Mouse (Mus musculus) limb, embryonic 14.5 days (tissue): Measurements from ENCODE around the gene Higd1a. TPM values are rescaled to one million over a fixed set of nuclear protein-coding genes. Genes with fewer than 3 reads are reported as not detected.

Experiments used
- ATAC-seq: fragments of 200-750 bp; cut with Nextera tagmentation; 2 replicates; pipeline ENCODE4 v1.8.0; 2017; ENCODE audit warnings: low read depth, moderate number of reproducible peaks, moderate TSS enrichment; ENCODE audit not compliant: low FRiP score
- DNase-seq: peaks from one replicate; pipeline ENCODE4 v3.0.0-alpha.2; 2015; ENCODE audit warnings: low spot score
- H3K27ac ChIP-seq: fragments of 300-500 bp; sonication (generic); replicated peaks from 2 replicates; pipeline ENCODE4 v1.5.1; 2014; ENCODE audit warnings: low read depth, mild to moderate bottlenecking, low read length, moderate library complexity, mixed read lengths
- H3K27me3 ChIP-seq: fragments of 300-500 bp; sonication (generic); 2 replicates; pipeline ENCODE4 v1.6.1; 2014; ENCODE audit warnings: low read length, mixed read lengths; ENCODE audit not compliant: control insufficient read depth, insufficient read depth
- H3K36me3 ChIP-seq: fragments of 300-500 bp; sonication (generic); 2 replicates; pipeline ENCODE4 v1.6.1; 2014; ENCODE audit warnings: mild to moderate bottlenecking, low read length, moderate library complexity, mixed read lengths; ENCODE audit not compliant: control insufficient read depth, insufficient read depth
- H3K4me1 ChIP-seq: fragments of 300-500 bp; sonication (generic); 2 replicates; pipeline ENCODE4 v1.6.1; 2014; ENCODE audit warnings: antibody characterized with exemption, low read length, mixed read lengths; ENCODE audit not compliant: control insufficient read depth, insufficient read depth
- H3K4me2 ChIP-seq: fragments of 300-500 bp; sonication (generic); replicated peaks from 2 replicates; pipeline ENCODE4 v1.6.1; 2014; ENCODE audit warnings: low read depth, mild to moderate bottlenecking, low read length, moderate library complexity; ENCODE audit not compliant: severe bottlenecking
- H3K4me3 ChIP-seq: fragments of 300-500 bp; sonication (generic); replicated peaks from 2 replicates; pipeline ENCODE4 v1.5.1; 2014; ENCODE audit warnings: low read length
- H3K9ac ChIP-seq: fragments of 300-500 bp; sonication (generic); 2 replicates; pipeline ENCODE4 v1.6.1; 2014; ENCODE audit warnings: mild to moderate bottlenecking, low read depth, low read length, moderate library complexity; ENCODE audit not compliant: severe bottlenecking
- H3K9me3 ChIP-seq: fragments of 300-500 bp; sonication (generic); 2 replicates; pipeline ENCODE4 v1.6.1; 2016; ENCODE audit warnings: low read length; ENCODE audit not compliant: control insufficient read depth
- POLR2A ChIP-seq: fragments of 200-500 bp; IDR thresholded peaks from 2 replicates; pipeline ENCODE4 v1.8.0; 2012; ENCODE audit warnings: inconsistent platforms, mild to moderate bottlenecking, moderate library complexity, borderline replicate concordance; ENCODE audit not compliant: insufficient read depth, insufficient read length; ENCODE audit errors: extremely low read depth
- WGBS: fragments of 180-500 bp; shearing (Covaris S2); extraction: QIAGEN DNeasy Blood & Tissue Kit; methylation state at CpG from one replicate; pipeline ENCODE4 v1.1.7; 2014; 5-methylcytosine and 5-hydroxymethylcytosine counted together
- polyA plus RNA-seq, 2 experiments: library from polyadenylated mRNA; depleted of rRNA in 1 of 2; stranded (reverse) in 1 of 2; unstranded in 1 of 2; fragments of >200 nt; fragmentation: Nextera tagmentation in 1 of 2; extraction: Ambion mirVana in 1 of 2; gene quantifications; 2 replicates each; pipeline versions ENCODE4 v1.2.1 to v1.2.3; 2012 to 2014

Higd1a gene
- polyA plus RNA-seq (2012; rRNA removed) = 50.6 and 71.0 TPM in 2 replicates
- 213 and 235 TPM in 2 replicates for polyA plus RNA-seq (2014; fragmentation: Nextera tagmentation; extraction: Ambion mirVana)

- TF ChIP-seq POLR2A = no peak
- WGBS = 28% methylated on average over 6 of the region's 6 CpGs
- no peak for DNase-seq
Observed at GRCm38 (mm10) chr9:121858153-121858488, at the start of gene Higd1a. TSS of gene Higd1a (minus strand) at chr9:121858362.

GRCm38 (mm10) chr9:121907356-121908070, 49.4 kb upstream of the Higd1a start:
- H3K36me3 ChIP-seq = no peaks in the 10 kb centered on the region
- H3K4me3 ChIP-seq = no peak overlapping the region
- H3K4me1 ChIP-seq = no peaks in the 10 kb centered on the region
- 73% methylated on average over 10 of the region's 10 CpGs for WGBS
- TF ChIP-seq POLR2A = no peak
- no peak for ATAC-seq
- DNase-seq = no peak
- no peak overlapping the region for H3K27ac ChIP-seq
- H3K9me3 ChIP-seq = no peaks in the 10 kb centered on the region
- H3K9ac ChIP-seq = no peak overlapping the region
- no peak overlapping the region for H3K4me2 ChIP-seq
- H3K27me3 ChIP-seq = no peaks in the 10 kb centered on the region

More at GRCm38 (mm10) chr9:121858153-121858488, at the start of gene Higd1a:
- ATAC-seq = no peak
- Histone ChIP-seq H3K4me2 (peak within 1 kb of the TSS; percentile 86), H3K9ac (peak within 1 kb of the TSS; percentile 76), H3K9me3 (no peaks in the 10 kb centered on the region), H3K27me3 (no peaks in the 10 kb centered on the region), H3K36me3 (no peaks in the 10 kb centered on the region), H3K27ac (peak within 1 kb of the TSS; percentile 93), H3K4me1 (0 out of 2 replicates have a peak, but pooled peaks cover 3% of the 10 kb centered on the region), H3K4me3 (peak within 1 kb of the TSS; percentile 71)

- Histone ChIP-seq H3K27me3 (no peaks in the 10 kb centered on the region), H3K9me3 (no peaks in the 10 kb centered on the region), H3K4me3 (no peak overlapping the region), H3K4me2 (no peak overlapping the region), H3K4me1 (no peaks in the 10 kb centered on the region), H3K9ac (no peak overlapping the region), H3K27ac (no peak overlapping the region), H3K36me3 (no peaks in the 10 kb centered on the region)
- WGBS = 84% methylated on average over 5 of the region's 5 CpGs
- no peak for TF ChIP-seq POLR2A
- no peak for DNase-seq
- ATAC-seq = no peak
Observed at GRCm38 (mm10) chr9:121906456-121906855, 48.3 kb upstream of the Higd1a start.

GRCm38 (mm10) chr9:121905556-121906185, 47.5 kb upstream of the Higd1a start:
- Histone ChIP-seq H3K4me1 (no peaks in the 10 kb centered on the region), H3K4me3 (no peak overlapping the region), H3K36me3 (no peaks in the 10 kb centered on the region), H3K27me3 (no peaks in the 10 kb centered on the region), H3K4me2 (no peak overlapping the region), H3K9ac (no peak overlapping the region), H3K27ac (no peak overlapping the region), H3K9me3 (no peaks in the 10 kb centered on the region)
- no peak for TF ChIP-seq POLR2A
- WGBS = 82% methylated on average over 4 of the region's 4 CpGs
- DNase-seq (no peak), ATAC-seq (no peak)

GRCm38 (mm10) chr9:121904946-121905345, 46.8 kb upstream of the Higd1a start:
- 89% methylated on average over 7 of the region's 7 CpGs for WGBS
- H3K27ac ChIP-seq = no peak overlapping the region
- no peak overlapping the region for H3K4me3 ChIP-seq
- no peak for ATAC-seq
- H3K36me3 ChIP-seq = no peaks in the 10 kb centered on the region
- H3K4me1 ChIP-seq = no peaks in the 10 kb centered on the region
- no peak overlapping the region for H3K9ac ChIP-seq
- no peaks in the 10 kb centered on the region for H3K9me3 ChIP-seq
- H3K27me3 ChIP-seq = no peaks in the 10 kb centered on the region
- no peak for DNase-seq
- no peak overlapping the region for H3K4me2 ChIP-seq
- no peak for TF ChIP-seq POLR2A
